Mouse (Mus musculus): ENCODE data around the gene Asf1b.

Asf1b gene

DNA sequence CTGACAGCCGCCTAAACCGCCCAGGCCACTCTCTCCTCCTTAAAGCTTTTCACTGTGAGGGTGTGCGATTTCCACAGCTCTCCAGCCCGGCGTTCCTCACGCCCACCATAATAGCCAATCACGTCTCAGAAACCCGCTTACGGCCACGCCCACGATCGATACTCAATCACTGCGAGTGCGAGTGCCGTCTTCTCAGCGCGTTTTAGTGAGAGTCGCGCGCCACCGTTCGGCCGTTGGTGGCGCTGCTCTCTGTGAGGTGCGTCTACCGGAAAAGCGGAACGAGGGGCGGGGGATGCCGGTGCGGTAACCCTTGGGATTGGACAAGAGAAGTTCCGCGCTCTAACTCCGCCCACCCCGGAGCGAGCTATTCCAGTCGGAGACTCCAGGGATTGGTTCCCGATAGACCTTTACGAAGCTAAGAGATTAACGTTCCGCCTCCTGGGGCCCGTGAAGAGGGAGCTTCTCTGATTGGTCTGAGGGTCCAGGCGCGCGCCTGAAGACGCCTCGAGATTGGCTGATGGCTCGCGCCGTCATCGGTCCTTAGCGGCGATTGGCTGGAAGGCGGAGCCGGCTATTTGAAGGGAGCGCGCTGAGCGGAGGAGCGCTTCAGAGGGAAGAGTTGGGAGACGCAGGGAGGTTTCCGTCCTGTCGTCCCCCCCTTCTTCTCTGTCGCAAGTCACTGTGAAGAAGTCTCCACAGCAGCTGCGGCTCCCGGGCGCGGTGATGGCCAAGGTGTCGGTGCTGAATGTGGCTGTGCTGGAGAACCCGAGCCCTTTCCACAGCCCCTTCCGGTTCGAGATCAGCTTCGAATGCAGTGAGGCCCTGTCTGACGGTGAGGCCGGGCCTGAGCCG, at the start of gene Asf1b, which contains the start of gene Gm10644:
Gene Asf1b, plus strand, starts transcription at position 402 of the 852 bp plus-strand sequence.
Gene Gm10644, minus strand, starts transcription at position 100 of the 852 bp plus-strand sequence.
- peak; percentile 100 for DNase-seq

DNA sequence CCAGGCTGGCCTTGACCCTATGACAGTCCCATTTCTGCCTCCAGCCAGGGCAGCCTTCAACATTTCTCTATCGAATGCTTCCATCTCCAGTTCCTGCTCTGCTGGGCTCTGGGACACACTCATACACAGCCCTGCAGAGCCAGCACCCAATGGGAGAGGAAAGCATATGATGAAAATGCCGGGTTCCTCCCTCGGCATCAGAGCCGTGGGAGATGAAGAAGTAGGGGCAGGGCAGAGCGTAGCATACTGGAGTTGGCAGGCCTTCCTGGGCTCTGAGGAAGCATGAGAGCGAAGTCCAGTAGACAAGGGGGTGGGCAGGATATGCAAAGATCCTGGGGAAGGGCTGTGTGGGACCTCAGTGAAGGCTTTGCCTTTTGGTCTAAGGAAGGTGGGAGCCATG, 46.7 kb upstream of the Asf1b start:
- DNase-seq = no peak

DNA sequence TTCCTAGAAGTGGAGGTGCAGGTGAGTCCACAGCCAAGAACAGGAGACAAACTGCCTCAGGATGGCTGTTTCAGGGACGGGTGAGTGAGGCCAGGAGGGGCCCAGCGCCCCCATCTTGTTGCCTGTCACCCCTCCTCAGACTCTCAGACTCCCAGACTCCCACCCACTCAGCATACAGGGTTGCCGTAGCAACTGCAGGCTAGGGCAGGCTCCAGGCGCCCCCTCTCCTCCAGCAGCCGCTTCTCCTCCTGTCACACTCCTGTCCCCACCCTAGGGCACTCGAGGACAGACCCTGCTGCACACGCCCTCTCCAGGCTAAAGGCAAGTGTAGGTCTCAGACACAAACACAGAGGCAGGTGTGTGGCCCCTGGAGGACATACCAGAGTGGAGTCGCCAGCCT, 46.0 kb upstream of the Asf1b start:
- DNase-seq = no peak

DNA sequence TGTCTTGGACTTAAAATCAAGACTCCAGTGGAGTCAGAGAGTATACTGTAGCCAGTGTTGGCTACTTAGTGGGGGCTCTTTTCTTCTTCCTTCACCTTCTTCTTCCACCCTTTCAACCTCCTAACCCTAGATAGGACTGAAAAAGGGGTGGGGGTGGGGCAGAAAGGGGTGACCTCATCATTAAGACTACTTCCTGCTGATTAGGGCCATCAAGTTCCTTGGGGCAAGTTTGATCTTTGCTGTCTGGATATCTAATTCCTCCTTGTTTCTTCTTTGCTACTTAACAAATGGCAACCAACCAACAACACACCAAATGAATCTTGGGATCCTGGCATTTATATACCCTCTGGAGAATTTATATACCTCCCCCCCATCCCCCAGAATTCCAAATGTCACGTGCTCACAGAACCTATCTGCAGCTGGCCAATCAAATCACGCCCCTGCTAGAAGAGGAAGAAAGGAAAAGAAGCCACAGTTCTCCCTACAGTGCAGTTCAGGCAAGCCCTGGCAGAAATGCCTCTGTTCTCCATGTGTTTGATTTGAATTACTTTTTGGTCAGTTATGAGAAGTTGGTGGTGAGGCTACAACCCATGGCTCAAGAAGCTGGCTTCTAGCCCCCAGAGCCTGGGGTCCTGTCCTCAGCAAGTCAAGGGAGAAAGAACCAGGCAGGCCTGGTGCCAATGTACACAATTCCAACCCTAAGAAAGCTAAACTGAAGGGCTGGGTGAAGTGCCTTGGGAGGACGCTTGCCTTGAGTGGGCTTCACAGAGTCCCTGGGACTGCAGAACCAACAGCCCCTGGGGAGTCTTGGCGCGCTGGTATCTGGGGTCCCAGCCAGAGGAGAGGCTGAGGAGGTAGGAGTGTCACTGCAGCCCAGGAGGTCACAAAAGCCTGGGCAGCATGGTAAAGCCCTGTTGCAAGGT, 43.2 kb upstream of the Asf1b start:
- DNase-seq = no peak

DNA sequence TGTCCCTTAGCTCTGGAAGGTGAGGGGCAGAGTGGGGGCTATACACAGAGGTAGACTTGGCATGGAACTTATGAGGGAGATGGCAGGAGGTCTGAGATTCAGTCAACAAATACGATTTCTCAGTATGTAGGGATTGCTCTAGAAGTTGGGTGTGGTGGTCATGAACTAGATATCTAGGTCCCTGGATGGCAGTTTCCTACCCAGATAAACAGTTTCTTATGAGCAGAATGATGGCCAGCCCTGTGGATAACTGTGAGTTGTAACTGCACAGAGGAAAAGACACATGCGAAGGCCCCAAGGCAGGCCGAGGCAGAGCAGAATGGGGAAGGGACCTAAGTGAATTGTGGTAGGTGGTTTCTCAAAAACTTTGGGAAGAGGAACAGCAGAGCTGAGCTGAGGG, 41.1 kb upstream of the Asf1b start:
- no peak for DNase-seq

DNA sequence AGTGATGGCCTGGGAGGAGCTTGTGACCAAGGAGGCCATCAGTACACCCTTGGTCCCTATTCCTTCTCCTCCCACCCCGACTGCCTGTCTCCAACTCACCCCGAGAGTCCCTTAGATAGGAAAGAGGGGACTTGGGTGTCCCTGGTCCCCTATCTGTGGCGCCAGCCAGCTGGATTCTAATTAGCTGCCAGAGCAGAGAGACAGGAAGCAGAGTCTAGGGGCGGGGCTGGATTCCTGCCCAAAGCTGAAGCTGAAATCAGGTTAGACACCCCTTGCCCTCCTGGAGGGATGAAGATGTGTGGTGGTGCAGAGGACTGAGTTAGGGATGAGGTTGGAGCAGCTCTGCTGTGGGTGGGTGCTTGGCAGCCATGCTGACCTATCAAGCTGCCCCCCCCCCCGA, 40.4 kb upstream of the Asf1b start:
- no peak for DNase-seq

DNA sequence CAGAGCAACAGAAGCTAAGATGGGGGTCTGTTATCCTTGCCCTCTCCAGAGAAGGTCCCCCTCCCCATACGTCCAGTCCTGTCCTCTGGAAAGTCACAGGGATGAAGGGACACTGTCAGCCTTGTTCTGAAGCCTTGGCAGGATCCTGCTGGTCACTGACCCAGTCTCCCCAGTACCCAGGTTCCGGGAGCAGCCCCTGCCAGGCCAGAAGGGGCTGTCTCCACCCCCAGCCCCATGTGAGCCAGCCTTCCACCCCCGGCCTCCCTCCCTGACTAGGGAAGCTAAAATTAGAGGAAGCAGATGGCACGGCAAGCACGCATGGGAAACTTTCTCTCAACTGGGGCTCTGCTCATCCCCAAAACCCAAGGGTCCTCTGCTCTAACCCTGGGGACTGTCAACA, 39.3 kb upstream of the Asf1b start:
- no peak for DNase-seq

DNA sequence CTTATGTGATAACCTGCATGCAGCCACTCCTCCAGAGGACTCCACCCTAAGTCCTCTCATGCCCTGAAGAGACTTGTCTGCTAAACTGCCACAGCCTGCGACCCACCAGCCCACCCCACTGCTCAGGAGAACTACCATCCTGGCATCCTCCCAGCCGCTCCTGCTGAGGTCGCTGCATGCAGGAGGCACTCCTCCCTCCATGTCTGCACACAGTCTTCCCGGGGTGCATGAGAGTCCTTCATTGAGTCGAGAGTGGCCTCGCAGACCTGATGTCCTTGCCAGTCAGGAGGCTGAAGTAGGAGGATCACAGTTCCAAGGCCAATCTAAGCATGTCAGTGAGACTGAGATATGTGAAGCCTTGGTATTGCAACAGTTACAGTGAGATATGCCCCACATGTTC, 37.7 kb upstream of the Asf1b start:
- DNase-seq = no peak

DNA sequence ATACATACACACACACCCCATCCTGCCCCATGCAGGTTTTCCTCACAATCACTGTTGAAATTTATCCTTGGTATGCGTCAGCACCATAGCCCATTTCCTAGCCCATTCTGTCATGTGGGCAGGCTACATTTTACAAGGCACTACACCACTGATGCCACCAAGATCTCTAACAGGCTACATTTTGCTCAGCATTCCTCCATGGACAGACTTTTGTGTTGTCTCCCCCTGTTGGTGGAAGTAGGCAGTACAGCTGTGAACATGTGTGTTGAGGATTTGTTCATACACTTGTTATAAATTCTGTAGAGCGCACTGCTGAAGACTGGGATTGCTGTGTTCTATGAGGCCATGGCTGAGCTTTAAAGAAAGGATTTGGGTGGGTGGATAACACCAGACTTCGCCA, 33.7 kb upstream of the Asf1b start:
- DNase-seq = no peak

DNA sequence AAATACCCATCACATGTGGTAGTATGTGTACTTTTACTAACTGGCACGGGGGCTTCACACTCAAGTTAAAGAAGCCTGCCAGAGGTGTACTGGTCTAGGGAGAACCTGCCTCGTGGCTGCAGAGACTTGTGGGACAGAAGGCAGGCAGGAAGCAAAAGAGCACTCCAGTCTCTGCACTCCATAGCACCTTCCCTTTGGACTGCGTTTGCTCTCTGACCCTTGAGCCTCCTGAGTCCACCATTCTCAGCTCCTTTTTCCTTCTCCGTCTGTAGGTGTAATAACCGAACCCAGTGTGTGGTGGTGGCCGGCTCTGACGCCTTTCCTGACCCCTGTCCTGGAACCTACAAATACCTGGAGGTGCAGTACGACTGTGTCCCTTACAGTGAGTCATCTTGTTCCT, 32.6 kb upstream of the Asf1b start:
- no peak for DNase-seq

DNA sequence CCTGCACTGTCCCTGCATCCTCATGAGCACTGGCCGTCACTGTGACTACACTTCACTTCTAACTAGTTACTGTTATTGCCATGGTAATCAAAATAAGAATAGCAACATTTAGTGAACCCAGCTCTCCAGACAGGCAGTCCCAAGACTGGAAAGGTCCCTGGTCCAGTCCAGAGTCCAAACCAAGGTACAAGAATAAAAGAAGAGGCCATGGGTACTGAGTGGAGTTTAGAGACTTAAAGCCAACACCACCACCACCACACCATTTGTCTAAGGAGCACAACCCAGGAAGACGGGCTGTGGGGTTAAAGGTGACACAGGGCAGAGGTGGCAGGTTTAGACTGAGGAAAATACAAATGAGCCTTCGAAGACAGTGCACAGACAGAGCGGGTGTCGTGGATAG, 30.7 kb upstream of the Asf1b start:
- DNase-seq = no peak

DNA sequence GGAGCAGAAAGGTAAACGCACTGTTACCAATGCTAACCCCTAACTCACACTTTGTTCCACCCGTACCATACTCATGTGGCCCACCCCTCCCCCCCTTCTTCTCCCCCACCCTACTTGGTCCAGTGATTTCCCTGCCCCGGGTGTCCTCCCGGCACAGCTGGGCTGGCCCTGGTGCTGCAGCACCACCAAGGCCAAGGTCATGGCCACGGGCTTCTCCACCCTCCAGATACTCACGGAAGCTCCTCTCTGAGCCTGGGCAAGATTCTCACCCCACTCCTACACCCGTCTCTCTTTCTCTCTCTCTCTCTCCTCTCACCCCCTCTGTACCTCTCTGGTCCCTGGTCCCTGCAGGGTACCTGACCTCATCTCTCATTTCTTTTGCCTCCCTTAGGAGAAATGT, 29.0 kb upstream of the Asf1b start:
- no peak for DNase-seq

DNA sequence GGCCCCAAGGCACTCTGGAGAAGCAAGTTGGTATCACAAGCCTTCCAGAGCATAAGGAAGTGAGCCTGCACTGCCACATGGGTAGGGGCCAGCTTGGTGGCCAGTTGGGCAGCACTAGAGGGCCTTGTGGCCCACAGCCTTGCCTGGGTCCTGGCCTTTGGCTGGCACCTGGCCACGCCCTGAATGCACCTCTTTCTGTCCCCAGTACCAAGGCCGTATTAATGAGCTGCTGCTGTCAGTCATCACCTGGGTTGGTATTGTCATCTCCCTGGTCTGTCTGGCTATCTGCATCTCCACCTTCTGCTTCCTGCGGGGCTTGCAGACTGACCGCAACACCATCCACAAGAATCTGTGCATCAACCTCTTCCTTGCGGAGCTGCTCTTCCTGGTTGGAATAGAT, 21.1 kb upstream of the Asf1b start:
- peak; percentile 69 for DNase-seq

DNA sequence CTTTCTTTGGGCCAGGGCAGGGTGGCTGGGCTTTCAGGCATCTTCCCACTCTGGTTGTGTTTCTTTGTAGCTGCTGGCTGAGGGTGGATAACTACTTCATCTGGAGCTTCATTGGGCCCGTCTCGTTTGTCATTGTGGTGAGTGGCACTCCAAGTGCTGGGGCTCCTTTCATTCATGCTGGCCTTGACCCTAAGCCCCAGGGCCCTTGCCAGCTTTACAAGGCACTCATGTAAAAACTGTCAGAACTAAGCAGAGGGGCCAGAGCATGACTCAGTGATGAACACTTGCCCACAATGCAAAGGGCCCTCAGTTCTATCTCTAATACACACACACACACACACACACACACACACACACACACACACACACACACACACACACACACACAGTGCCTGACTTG, 20.3 kb upstream of the Asf1b start:
- peak; percentile 84 for DNase-seq

DNA sequence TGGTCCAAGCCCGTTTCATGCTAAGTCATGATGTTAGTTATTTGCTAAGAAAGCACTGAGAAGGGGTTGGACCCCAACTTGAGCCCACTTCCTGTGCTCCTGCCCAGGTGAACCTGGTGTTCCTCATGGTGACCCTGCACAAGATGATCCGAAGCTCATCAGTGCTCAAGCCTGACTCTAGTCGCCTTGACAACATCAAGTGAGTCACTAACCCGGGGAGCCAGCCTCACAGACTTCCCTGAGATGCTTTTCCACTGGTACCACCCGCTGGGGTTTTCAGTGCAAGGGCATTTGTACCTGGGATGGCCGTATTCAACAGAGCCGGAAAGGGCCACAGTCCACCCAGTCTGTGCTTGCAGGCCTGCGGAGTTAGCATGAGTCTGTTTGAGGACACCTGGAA, 19.9 kb upstream of the Asf1b start:
- DNase-seq = peak; percentile 87

DNA sequence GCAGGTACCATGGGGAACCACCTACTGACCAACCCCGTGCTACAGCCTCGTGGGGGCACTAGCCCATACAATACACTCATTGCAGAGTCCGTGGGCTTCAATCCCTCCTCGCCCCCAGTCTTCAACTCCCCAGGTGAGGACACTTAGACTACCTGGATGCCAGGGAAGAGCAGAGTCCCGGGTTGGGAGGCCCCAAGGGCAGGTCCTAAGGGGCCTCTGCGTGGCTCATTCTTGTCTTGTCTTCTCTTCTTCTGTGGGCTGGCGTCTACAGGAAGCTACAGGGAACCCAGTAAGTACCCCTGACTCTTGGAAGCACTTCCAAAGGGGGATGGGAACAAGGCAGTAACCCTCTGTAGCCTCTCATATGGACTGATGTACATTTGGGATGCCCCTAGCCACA, 17.7 kb upstream of the Asf1b start:
- DNase-seq = peak; percentile 82

DNA sequence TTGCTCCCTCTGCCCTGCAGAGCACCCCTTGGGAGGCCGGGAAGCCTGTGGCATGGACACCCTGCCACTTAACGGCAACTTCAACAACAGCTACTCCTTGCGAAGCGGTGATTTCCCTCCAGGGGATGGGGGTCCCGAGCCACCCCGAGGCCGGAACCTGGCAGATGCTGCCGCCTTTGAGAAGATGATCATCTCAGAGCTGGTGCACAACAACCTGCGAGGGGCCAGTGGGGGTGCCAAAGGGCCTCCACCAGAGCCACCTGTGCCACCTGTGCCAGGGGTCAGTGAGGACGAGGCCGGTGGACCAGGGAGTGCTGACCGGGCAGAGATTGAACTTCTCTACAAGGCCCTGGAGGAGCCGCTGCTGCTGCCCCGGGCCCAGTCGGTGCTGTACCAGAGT, 17.0 kb upstream of the Asf1b start:
- peak; percentile 88 for DNase-seq

DNA sequence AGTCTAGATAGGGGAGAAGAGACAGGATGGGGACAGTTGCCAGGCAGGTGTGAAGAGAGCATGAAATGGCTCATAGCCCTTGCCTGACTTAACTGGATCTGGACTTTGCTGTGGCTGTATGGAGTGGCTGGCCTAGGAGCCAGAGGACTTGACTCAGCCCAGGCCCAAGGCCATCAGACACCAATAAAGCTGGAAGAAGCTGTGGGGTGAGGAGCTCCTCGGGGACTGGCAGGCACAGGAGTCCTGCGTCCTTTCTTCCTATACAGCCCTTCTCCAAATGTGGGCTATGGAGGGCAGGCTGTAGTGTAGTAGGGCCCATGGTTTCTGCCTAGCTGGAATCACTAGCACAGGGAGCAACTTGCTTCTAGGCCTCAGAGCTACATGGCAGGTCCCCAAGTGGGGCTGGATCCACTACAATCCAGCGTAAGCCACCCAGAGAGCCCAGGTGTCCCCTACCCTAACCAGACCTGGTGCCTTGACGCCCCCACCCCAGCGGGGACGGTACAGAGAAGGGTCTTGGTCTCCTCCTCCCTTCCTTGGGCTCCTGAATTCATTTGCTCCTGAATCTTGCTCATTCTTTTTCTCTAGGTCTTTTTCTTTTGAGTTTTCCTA, 14.1 kb upstream of the Asf1b start:
- DNase-seq = peak; percentile 78

DNA sequence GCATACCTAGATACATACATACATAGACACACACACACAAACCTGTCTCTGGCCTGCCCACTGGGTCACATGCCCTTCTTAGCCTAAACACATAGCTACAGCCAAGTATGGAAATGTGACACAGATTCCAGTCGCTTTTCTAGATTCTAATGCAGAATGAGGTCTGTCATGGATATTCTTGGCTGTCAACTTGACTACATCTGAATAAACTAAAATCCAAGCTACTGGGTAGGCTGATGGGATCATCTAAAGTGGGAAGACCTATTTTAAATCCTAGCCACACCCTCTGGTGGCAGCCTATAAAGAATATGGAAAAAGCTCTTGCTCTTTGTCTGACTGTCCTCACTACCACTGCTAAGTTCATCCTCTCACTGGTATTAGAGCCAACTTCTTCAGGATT, 12.9 kb upstream of the Asf1b start:
- DNase-seq = no peak

DNA sequence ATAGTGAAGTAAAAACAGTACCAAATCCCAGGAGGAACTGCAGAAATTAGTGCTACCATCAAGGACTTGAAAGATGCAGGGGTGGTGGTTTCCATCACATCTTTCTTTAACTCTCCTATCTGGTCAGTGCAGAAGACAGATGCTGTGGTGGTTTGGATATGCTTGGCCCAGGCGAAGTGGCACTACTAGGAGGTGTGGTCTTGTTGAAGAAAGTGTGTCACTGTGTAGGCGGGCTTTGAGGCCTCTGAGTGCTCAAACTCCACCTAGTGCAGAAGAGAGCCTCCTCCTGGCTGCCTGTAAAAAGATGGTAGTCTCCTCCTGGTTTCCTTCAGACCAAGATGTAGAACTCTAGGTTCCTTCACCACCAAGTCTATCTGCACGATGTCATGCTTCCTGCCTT, 9.8 kb upstream of the Asf1b start:
- DNase-seq = peak; percentile 79

DNA sequence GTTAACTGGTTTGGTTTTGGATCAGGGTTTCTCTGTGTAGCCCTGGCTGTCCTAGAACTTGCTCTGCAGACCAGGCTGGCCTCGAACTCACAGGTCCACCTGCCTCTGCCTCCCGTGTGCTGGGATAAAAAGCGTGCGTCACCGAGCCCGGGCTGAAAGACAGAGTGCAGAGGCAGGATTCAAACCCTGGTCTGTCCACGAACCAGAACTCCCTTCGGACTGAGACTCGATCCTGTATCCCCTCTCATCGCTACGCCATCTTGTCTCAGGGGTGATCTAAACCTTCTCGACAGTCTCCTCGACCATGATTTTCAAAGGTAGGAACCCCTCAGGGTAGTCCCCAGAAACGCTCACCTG, 580 bp upstream of the Asf1b start:
- no peak for DNase-seq

DNA sequence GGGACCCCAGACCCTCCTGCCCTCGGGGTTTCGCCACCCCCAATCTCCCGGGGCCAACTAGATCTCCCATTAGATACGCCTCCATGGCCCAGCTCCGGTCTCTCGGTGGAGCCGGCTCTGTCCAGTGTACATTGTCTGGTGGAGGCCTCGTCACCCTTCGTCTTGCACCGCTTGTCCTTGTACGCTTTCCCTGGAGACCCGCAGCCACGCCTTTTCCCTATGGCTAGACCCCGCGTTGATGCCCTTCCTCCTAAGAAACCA, 581 bp downstream of the Asf1b start:
- no peak for DNase-seq

DNA sequence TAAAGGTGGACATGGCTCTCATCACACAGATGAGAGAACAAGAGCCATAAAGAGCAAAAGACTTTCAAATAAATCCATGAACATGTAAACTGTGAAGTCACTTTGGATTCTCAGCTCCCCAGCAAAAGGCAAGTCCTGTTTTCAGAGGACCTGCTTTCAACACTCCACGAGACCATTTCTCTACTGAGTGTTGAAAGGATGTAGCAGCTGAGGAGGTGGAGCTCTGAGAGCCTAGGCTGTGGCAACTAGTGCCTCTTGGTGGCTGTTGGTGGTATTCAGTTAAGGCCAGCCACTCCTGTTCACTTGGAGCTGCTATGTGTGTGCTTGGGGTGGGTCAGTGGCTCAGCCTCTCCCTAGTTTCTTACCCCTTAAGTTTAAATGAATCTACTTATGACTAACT, 1.5 kb downstream of the Asf1b start:
- DNase-seq = peak; percentile 85
